Mouse (Mus musculus) myocyte (in vitro differentiated cells): Measurements from ENCODE around the gene Cdyl2.

Source experiments
- CEBPB ChIP-seq: IDR thresholded peaks from 2 replicates; pipeline ENCODE4 v1.6.1; 2011; ENCODE audit warnings: mild to moderate bottlenecking, moderate library complexity; ENCODE audit not compliant: poor library complexity, insufficient read depth, severe bottlenecking
- E2F4 ChIP-seq: IDR thresholded peaks from one replicate; pipeline ENCODE4 v1.6.1; 2011; ENCODE audit warnings: mild to moderate bottlenecking, control low read depth, moderate library complexity; ENCODE audit not compliant: insufficient read depth
- MAX ChIP-seq: IDR thresholded peaks from one replicate; pipeline ENCODE4 v1.6.1; 2011; ENCODE audit warnings: low read depth, mild to moderate bottlenecking, control low read depth
- MYOG ChIP-seq, 3 experiments: IDR thresholded peaks; one replicate each; pipeline ENCODE4 v1.6.1; 2011; ENCODE audit warnings: control low read depth in 2 of 3, low read depth in 2 of 3, mild to moderate bottlenecking in 2 of 3; ENCODE audit not compliant: insufficient read length in 2 of 3, control insufficient read depth in 1 of 3, insufficient read depth in 1 of 3
- POLR2A ChIP-seq: IDR thresholded peaks from one replicate; pipeline ENCODE4 v1.6.1; 2011; ENCODE audit warnings: low read depth, mild to moderate bottlenecking, control low read depth, moderate library complexity; ENCODE audit not compliant: insufficient read length
- POLR2AphosphoS2 ChIP-seq: IDR thresholded peaks from one replicate; pipeline ENCODE4 v1.6.1; 2011; ENCODE audit warnings: low read depth, control low read depth; ENCODE audit not compliant: insufficient read length
- TCF12 ChIP-seq: IDR thresholded peaks from one replicate; pipeline ENCODE4 v1.6.1; 2011; ENCODE audit warnings: mild to moderate bottlenecking, control low read depth; ENCODE audit not compliant: poor library complexity, insufficient read depth, severe bottlenecking
- TCF3 ChIP-seq: IDR thresholded peaks from one replicate; pipeline ENCODE4 v1.6.1; 2011; ENCODE audit warnings: low read depth, control low read depth; ENCODE audit not compliant: insufficient read length
- USF1 ChIP-seq: IDR thresholded peaks from one replicate; pipeline ENCODE4 v1.6.1; 2011; ENCODE audit warnings: low read depth, mild to moderate bottlenecking, control low read depth, moderate library complexity

DNA sequence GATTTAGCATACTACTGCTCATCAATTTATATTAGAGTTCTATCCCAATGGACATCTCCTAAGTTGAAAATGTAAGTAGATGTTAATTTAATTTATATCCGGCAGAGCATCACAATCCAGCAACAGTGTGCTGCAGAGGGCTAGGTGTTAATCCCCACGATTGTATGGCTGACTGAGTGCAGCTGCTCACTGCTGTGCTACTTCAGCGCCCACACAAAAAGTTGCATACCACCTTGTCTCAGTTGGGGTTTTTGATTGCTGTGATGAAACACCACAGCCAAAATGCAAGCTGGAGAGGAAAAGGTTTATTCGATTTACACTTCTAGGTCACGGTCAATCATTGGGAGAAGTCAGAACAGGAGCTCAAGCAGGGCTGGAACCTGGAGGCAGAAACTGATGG, 41.4 kb upstream of the Cdyl2 start:
- TF ChIP-seq CEBPB (no peak), POLR2A (no peak), TCF12 (no peak), MYOG (IDR thresholded peaks at IDR 0.05; ENCODE audit: control insufficient read depth in 1 of 3, insufficient read depth in 1 of 3, insufficient read length in 2 of 3, low read depth in 2 of 3) (no peak), MAX (no peak), TCF3 (no peak), USF1 (no peak), POLR2AphosphoS2 (no peak), E2F4 (no peak)
